Mouse (Mus musculus): ENCODE measurements around the gene Spata20. TPM values are rescaled to one million over a fixed set of nuclear protein-coding genes. Genes with fewer than 3 reads are reported as not detected.

Spata20 gene
- polyA plus RNA-seq, 1 experiment from 2014 or later = 1.2 TPM

DNA sequence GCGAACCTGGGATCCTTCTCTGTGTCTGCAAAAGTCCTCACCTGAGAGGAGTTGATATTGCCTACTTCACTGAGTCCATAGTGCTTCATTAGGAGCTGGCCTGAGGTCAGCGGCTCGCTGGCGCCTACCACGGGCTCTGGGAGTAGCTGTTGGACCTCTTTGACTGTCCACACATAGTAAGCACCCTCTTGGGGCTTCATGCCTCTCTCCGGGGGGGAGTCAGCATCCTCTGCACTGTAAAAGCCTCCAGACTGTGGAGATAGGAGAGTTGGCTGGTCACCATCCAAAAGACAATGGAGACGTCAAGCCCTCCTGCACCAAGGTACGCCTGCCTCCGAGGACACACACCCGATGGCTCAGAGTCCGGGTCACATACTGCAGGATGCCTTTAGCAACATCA lies 3.2 kb downstream of the Spata20 start:
- no peak for ATAC-seq (ENCODE audit: insufficient number of reproducible peaks, low FRiP score, low TSS enrichment, low read depth)
- Histone ChIP-seq H3K27ac (replicated peaks) (no peak overlapping the region), H3K36me3 (no peaks in the 10 kb centered on the region), H3K4me3 (replicated peaks) (no peak overlapping the region), H3K4me2 (replicated peaks) (no peak overlapping the region), H3K9ac (no peak overlapping the region), H3K9me3 (replicated peaks) (no peaks in the 10 kb centered on the region), H3K27me3 (peaks cover 9% of the 10 kb centered on the region; the same call in 1 of the 2 replicates), H3K4me1 (peaks cover 7% of the 10 kb centered on the region)
- WGBS = 95% methylated on average over 11 of the region's 11 CpGs

DNA sequence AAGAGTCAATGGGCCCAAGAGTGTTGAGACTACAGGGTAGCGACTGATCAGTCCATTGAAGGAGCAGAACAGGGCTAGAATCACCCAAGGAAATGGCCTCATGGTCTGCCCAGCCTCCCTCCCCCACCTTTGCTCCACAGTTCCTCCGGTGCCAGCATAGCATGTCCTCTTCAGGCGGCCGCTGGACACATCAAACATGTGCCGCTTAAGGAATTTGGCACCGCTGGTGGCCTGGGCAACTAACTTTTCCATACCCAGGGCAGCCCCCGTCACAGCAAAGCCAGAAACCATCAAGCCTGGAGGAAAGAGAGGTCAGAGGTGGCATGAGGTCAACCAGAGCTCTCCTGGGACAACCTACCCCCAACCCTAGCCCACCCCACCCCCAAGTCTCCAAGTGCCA lies 4.0 kb downstream of the Spata20 start:
- Histone ChIP-seq H3K27ac (replicated peaks) (no peak overlapping the region), H3K4me1 (peaks cover 14% of the 10 kb centered on the region), H3K9me3 (replicated peaks) (no peaks in the 10 kb centered on the region), H3K36me3 (no peaks in the 10 kb centered on the region), H3K4me3 (replicated peaks) (no peak overlapping the region), H3K27me3 (peaks cover 6% of the 10 kb centered on the region; the same call in 1 of the 2 replicates), H3K9ac (no peak overlapping the region), H3K4me2 (replicated peaks) (no peak overlapping the region)
- 84% methylated on average over 7 of the region's 7 CpGs for WGBS
- no peak for ATAC-seq (ENCODE audit: insufficient number of reproducible peaks, low FRiP score, low TSS enrichment, low read depth)

DNA sequence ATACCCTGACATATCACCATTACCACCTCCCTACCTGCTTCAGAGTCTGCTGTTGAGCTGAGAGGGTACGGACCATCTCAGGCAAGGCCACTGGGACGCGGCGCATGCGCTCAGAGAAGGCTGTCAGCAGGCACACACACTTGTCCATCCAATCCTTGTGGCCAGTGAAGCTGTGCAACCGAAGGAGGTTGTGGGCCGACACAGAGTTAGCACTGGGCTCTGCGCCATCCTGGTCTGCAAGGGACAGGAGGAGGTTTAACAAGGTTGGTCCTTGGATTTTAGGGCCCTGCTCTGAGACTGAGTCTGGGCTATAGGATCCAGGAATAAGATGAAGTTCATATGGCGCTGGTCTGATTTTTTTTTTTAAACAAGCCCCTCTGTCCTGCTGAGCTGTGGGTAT lies 5.6 kb downstream of the Spata20 start:
- Histone ChIP-seq H3K4me3 (replicated peaks) (no peak overlapping the region), H3K9ac (no peak overlapping the region), H3K4me1 (peaks cover 13% of the 10 kb centered on the region), H3K9me3 (replicated peaks) (no peaks in the 10 kb centered on the region), H3K27me3 (peaks cover 7% of the 10 kb centered on the region), H3K4me2 (replicated peaks) (no peak overlapping the region), H3K36me3 (no peaks in the 10 kb centered on the region), H3K27ac (replicated peaks) (no peak overlapping the region)
- WGBS = 88% methylated on average over 9 of the region's 9 CpGs
- ATAC-seq (ENCODE audit: insufficient number of reproducible peaks, low FRiP score, low TSS enrichment, low read depth) = no peak

DNA sequence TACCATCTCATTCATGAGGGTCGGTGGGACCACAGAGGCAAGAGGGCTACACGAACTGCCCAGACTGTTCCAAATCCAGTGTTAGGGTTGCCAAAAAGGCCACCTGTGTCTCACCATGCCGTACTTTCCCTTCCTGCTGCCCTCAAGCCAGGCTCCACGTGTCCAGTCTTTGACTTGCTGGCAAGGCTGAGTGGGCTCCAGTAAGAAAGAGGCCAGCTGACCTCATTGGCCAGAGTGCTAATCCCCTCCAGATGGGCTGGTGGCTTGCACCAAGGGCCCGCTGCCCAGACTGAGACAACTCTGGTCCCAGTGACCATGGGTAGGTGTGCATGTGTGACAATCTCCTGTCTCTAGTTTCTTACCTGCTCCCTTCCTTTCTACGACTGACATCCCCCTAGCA lies 8.3 kb downstream of the Spata20 start:
- no peaks in the 10 kb centered on the region for H3K9me3 ChIP-seq (replicated peaks)
- 54% methylated on average over 6 of the region's 6 CpGs for WGBS
- peaks cover 13% of the 10 kb centered on the region for H3K27me3 ChIP-seq

DNA sequence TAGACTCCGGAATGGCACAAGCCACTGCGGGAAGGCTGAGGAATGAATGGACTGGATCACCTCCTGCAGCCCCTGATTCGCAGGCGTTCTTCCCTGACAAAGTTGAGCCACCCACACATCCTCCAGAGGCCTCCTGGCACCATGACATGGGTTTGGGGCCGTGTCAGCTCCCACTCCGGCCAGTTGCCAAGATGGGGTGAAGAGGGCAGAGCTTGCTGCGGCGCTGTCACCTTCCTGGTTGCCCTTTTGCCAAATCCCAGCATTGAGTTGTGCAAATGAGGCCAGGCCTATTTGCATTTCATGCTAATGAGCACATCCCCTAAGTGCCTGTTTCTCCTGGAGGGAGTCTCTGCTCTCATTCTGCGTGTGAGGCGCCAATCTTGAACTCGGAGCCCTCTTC lies 10.3 kb downstream of the Spata20 start:
- Histone ChIP-seq H3K4me3 (replicated peaks) (no peak overlapping the region), H3K9me3 (replicated peaks) (no peaks in the 10 kb centered on the region), H3K27me3 (peaks cover 16% of the 10 kb centered on the region), H3K4me2 (replicated peaks) (no peak overlapping the region), H3K9ac (no peak overlapping the region), H3K4me1 (peaks cover 52% of the 10 kb centered on the region), H3K36me3 (no peaks in the 10 kb centered on the region), H3K27ac (replicated peaks) (0 out of 2 replicates have a peak overlapping the region, but pooled peaks have one; percentile 34)
- ATAC-seq (ENCODE audit: insufficient number of reproducible peaks, low FRiP score, low TSS enrichment, low read depth) = no peak
- WGBS = 23% methylated on average over 11 of the region's 11 CpGs

More for the DNA sequence above, 8.3 kb downstream of the Spata20 start:
- peaks cover 36% of the 10 kb centered on the region for H3K4me1 ChIP-seq
- no peak overlapping the region for H3K9ac ChIP-seq
- H3K4me3 ChIP-seq (replicated peaks) = no peak overlapping the region
- no peak for ATAC-seq (ENCODE audit: insufficient number of reproducible peaks, low FRiP score, low TSS enrichment, low read depth)
- no peaks in the 10 kb centered on the region for H3K36me3 ChIP-seq
- no peak overlapping the region for H3K4me2 ChIP-seq (replicated peaks)
- no peak overlapping the region for H3K27ac ChIP-seq (replicated peaks)

DNA sequence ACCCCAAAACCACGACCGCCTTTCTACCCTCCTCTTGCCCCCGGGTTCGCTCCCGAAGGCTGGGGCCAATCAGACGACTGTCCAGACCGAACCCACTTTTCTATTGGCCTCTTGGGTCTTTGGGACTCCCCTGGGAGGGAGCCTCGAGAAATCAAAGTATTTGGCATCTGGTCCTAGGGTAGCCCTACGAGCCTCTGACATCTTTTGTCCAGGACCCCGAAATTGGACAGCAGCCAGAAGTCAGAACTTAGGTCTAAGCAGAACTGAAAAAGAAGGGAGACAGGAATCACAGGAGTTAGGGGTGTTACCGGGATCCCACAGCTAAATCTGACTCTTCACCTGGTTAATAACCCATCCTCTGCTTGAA lies 11.5 kb downstream of the Spata20 start:
- Histone ChIP-seq H3K4me3 (replicated peaks) (peak overlapping the region; percentile 81), H3K36me3 (no peaks in the 10 kb centered on the region), H3K4me1 (peaks cover 60% of the 10 kb centered on the region), H3K9ac (no peak overlapping the region), H3K4me2 (replicated peaks) (peak overlapping the region; percentile 86), H3K27ac (replicated peaks) (peak overlapping the region; percentile 97), H3K27me3 (peaks cover 15% of the 10 kb centered on the region), H3K9me3 (replicated peaks) (no peaks in the 10 kb centered on the region)
- ATAC-seq (ENCODE audit: insufficient number of reproducible peaks, low FRiP score, low TSS enrichment, low read depth) = no peak
- 0% methylated on average over 11 of the region's 11 CpGs for WGBS

DNA sequence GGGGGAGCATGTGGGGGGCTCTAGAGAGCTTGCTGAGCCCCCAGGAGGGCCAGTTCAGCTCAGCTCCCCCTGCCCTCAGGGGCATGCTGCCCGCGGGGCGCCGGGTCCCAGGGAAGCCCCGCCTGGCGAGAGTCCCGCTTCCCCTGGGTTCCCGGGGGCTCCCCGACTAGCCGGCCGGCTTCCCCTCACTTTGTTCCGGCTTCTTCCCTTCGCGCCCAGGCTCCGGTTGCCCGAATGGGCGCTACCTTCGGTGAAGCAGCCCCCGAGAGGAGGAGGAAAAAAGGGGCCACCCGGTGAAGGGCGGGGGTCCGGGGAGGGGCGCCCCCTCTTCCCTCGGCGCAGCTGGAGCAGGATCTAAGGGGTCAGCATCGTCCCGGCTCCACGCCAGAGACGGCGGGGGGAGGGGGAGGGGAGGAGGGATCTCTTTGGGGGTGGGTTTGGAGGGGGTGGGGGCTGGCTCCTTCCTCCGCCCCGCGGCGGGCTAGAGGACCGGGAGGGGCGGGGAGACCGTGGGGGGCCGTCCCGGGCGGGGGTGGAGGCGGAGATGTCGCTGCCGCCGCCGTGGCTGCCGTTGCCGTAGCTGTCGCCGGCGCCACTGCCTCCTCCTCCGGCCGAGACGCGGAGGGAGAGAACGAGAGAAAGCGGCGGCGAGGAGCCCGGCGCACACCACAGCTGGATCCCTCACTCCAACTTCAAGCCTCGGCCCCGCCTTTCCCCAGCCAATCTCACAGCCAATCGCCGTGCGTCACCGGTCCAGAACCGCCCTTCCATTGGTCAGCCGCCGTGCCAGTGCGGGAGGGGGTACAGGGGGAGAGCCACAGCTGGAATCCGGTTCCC lies 12.1 kb downstream of the Spata20 start, which contains the start of gene Cacna1g:
Gene Cacna1g, minus strand, starts transcription at position 492 of the 837 bp plus-strand sequence.
- peak; percentile 91 for ATAC-seq (ENCODE audit: insufficient number of reproducible peaks, low FRiP score, low TSS enrichment, low read depth)
- Histone ChIP-seq H3K9me3 (replicated peaks) (no peaks in the 10 kb centered on the region), H3K36me3 (no peaks in the 10 kb centered on the region), H3K4me2 (replicated peaks) (peak within 1 kb of the TSS; percentile 86), H3K4me1 (peaks cover 66% of the 10 kb centered on the region), H3K4me3 (replicated peaks) (peak within 1 kb of the TSS; percentile 81), H3K9ac (peak within 1 kb of the TSS; percentile 92), H3K27me3 (peaks cover 15% of the 10 kb centered on the region), H3K27ac (replicated peaks) (peak within 1 kb of the TSS; percentile 97)
- WGBS = under 1% methylated on average over 48 of the region's 71 CpGs

DNA sequence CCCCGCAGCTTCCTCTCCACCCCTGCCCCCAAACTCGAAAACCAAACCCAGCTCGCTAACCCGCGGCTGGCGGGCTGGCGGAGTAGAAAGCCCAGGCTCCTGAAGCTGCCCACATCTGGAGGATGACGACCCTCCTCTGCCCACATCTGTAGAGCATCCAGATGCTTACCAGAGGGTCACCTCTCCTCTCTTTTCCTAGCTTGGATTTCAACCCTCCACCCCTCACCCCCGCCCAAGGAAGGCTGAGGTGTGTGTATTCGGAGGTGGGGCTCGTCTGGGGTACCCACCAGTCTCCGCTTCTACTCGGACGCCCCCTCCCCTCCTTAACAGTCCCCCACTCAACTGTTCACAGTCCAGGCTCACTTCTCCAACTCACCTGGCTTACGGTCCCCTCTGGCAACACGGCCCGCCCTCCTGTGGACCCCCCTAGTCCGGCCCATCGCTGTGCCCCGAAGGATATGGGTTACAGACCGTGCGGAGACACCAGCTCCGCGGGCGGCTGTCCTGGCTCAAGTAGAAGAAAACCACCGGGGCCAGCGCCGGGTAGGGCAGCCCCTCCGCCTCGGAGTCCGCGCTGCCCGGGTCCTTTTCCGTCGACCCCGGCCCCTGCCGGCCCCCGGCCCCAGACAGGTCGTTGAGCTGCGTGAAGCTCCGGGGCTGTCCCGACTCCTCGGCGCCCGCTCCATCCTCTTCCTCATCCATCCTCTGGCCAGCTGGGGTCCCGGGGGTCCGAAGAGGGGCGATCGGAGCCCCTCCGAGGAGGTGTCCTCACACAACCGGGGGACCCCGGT lies 12.9 kb downstream of the Spata20 start:
- 2% methylated on average over 45 of the region's 52 CpGs for WGBS
- H3K27me3 ChIP-seq = peaks cover 15% of the 10 kb centered on the region
- no peak for ATAC-seq (ENCODE audit: insufficient number of reproducible peaks, low FRiP score, low TSS enrichment, low read depth)

DNA sequence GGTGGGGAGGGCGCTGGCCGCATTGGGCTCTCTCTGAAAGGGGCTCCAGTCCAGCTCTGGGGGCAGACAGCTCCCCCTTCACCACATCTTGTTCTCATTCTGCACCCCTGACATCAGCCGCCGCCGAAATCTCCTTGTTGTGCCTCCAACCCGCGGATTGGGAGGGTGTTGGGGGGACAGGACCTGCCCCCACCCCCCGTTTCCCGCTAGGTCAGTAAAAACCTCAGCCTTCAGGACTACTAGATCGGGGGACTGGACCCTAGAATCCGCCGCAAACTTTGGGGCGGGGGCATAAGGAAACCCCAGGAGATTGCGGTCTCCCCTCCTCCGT lies 13.4 kb downstream of the Spata20 start:
- Histone ChIP-seq H3K9me3 (replicated peaks) (no peaks in the 10 kb centered on the region), H3K27me3 (peaks cover 15% of the 10 kb centered on the region), H3K36me3 (no peaks in the 10 kb centered on the region), H3K4me2 (replicated peaks) (peak overlapping the region; percentile 86), H3K27ac (replicated peaks) (peak overlapping the region; percentile 97), H3K4me3 (replicated peaks) (peak overlapping the region; percentile 81), H3K4me1 (peaks cover 76% of the 10 kb centered on the region), H3K9ac (peak overlapping the region; percentile 92)
- WGBS = 1% methylated on average over 15 of the region's 15 CpGs
- no peak for ATAC-seq (ENCODE audit: insufficient number of reproducible peaks, low FRiP score, low TSS enrichment, low read depth)

More for the DNA sequence above, 12.9 kb downstream of the Spata20 start:
- H3K36me3 ChIP-seq = no peaks in the 10 kb centered on the region
- H3K4me1 ChIP-seq = peaks cover 74% of the 10 kb centered on the region
- H3K4me2 ChIP-seq (replicated peaks) = peak overlapping the region; percentile 86
- H3K4me3 ChIP-seq (replicated peaks) = peak overlapping the region; percentile 81
- no peaks in the 10 kb centered on the region for H3K9me3 ChIP-seq (replicated peaks)
- peak overlapping the region; percentile 92 for H3K9ac ChIP-seq
- H3K27ac ChIP-seq (replicated peaks) = peak overlapping the region; percentile 97

DNA sequence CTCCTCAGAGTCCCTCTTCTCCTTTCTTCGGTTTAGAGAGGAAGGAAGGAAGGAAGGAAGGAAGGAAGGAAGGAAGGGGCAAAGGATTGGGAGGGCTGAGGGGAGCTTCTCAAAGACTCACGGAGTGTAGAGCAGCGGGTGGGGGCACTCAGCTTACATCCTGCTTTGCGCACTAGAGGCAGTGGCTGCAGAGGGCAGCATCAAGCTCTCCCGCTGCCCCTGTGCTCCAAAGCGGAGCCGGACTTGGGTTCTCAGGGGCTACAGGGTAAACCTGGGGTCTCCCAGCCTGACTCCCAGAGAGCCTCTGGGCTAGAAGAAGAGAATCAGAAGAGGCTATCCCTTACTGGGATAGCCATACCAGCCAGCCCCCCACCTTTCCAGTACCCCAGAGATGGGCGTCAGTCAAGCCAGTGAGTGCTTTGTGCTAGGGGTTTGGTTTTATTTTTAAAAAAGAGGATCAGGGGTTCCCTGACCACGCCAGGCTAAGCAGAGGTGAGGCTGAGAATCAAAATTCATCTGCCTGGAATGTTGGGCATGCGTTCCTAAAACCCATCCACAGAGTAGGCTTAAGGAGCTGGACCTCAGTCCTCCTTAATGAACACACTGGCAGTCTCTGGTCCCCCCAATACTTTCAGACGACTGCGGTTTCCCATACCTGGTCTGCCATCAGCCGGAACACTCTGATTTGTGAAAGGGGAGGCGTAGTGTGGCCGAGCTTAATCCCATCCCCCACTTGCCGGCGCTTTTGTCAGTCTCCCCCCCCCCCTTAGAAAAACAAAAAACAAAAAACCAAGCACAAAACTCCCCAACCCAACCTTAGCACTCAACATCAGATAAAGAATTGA lies 14.0 kb downstream of the Spata20 start:
- no peaks in the 10 kb centered on the region for H3K9me3 ChIP-seq (replicated peaks)
- H3K4me3 ChIP-seq (replicated peaks) = peak overlapping the region; percentile 81
- peak overlapping the region; percentile 92 for H3K9ac ChIP-seq
- 6% methylated on average over 17 of the region's 17 CpGs for WGBS
- ATAC-seq (ENCODE audit: insufficient number of reproducible peaks, low FRiP score, low TSS enrichment, low read depth) = no peak
- H3K4me1 ChIP-seq = peaks cover 77% of the 10 kb centered on the region
- peak overlapping the region; percentile 97 for H3K27ac ChIP-seq (replicated peaks)
- H3K27me3 ChIP-seq = peaks cover 15% of the 10 kb centered on the region
- H3K36me3 ChIP-seq = no peaks in the 10 kb centered on the region
- H3K4me2 ChIP-seq (replicated peaks) = peak overlapping the region; percentile 86

DNA sequence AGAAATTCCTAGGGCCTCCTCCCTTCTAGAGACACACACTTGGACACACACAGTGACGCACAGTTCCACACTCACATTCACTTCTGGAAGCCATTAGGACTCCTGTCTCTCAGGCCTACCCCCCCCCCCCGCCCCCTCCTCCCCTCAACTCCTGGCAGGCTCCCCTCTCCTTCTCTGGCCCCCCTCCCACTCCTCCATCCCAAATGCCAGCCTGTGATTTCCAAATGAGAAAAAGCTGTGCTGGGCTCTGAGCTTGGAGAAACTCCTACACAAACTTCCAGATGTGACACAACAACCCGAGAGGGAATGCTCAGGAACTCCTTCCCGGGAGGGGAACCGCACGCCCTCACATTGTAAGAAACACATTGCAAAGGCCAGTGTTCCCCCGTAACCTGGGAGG lies 15.6 kb downstream of the Spata20 start:
- Histone ChIP-seq H3K9ac (no peak overlapping the region), H3K27ac (replicated peaks) (peak overlapping the region; percentile 97)
- no peak for ATAC-seq (ENCODE audit: insufficient number of reproducible peaks, low FRiP score, low TSS enrichment, low read depth)

More for the DNA sequence above, 15.6 kb downstream of the Spata20 start:
- Histone ChIP-seq H3K36me3 (no peaks in the 10 kb centered on the region), H3K4me3 (replicated peaks) (peak overlapping the region; percentile 81), H3K9me3 (replicated peaks) (no peaks in the 10 kb centered on the region), H3K4me1 (peaks cover 82% of the 10 kb centered on the region), H3K4me2 (replicated peaks) (peak overlapping the region; percentile 86), H3K27me3 (peaks cover 10% of the 10 kb centered on the region)
- WGBS = 24% methylated on average over 7 of the region's 7 CpGs

All from embryonic facial prominence, embryonic 15.5 days (tissue).